Mouse (Mus musculus) megakaryocyte, embryonic 14.5 days (primary cell): ENCODE data around the gene Pou3f1.

Experiments
- FLI1 ChIP-seq: IDR thresholded peaks from 2 replicates; pipeline ENCODE4 v1.6.1; 2012; ENCODE audit warnings: low read length, inconsistent platforms, mixed read lengths
- GATA1 ChIP-seq: IDR thresholded peaks from 3 replicates; pipeline ENCODE4 v1.6.1; 2012; ENCODE audit warnings: mixed read lengths, low read length, inconsistent platforms, borderline replicate concordance

- TF ChIP-seq GATA1 (no peak), FLI1 (no peak)
Measured at GRCm38 (mm10) chr4:124646591-124646990, 10.0 kb upstream of the Pou3f1 start.
